Mouse (Mus musculus) limb, embryonic 11.5 days (tissue): ENCODE measurements around the gene Rrp1. TPM values are rescaled to one million over a fixed set of nuclear protein-coding genes. Genes with fewer than 3 reads are reported as not detected.
"Not testable (repeated sequence)": the region's sequence is repeated elsewhere in the genome, so short reads cannot be mapped to it uniquely, and the experiment has no call there.

ENCODE experiments used
- ATAC-seq: fragments of 200-750 bp; cut with Nextera tagmentation; 2 replicates; pipeline ENCODE4 v1.8.0; 2017; ENCODE audit warnings: low read depth; ENCODE audit not compliant: insufficient number of reproducible peaks, low FRiP score, low TSS enrichment
- DNase-seq: peaks from one replicate; pipeline ENCODE4 v3.0.0-alpha.2; 2015; ENCODE audit warnings: low spot score
- H3K27ac ChIP-seq: fragments of 300-500 bp; sonication (generic); replicated peaks from 2 replicates; pipeline ENCODE4 v1.5.1; 2014; ENCODE audit warnings: low read depth, mild to moderate bottlenecking, low read length
- H3K27me3 ChIP-seq: fragments of 300-500 bp; sonication (generic); 2 replicates; pipeline ENCODE4 v1.6.1; 2014; ENCODE audit warnings: mild to moderate bottlenecking, low read length, mixed read lengths; ENCODE audit not compliant: control insufficient read depth, insufficient read depth
- H3K36me3 ChIP-seq: fragments of 300-500 bp; sonication (generic); 2 replicates; pipeline ENCODE4 v1.6.1; 2014; ENCODE audit warnings: mild to moderate bottlenecking, low read length, moderate library complexity, mixed read lengths; ENCODE audit not compliant: control insufficient read depth, insufficient read depth
- H3K4me1 ChIP-seq: fragments of 300-500 bp; sonication (generic); 2 replicates; pipeline ENCODE4 v1.6.1; 2014; ENCODE audit warnings: low read length, mixed read lengths; ENCODE audit not compliant: control insufficient read depth, insufficient read depth
- H3K4me2 ChIP-seq: fragments of 300-500 bp; sonication (generic); 2 replicates; pipeline ENCODE4 v1.6.1; 2014; ENCODE audit warnings: low read depth, mild to moderate bottlenecking, moderate library complexity; ENCODE audit not compliant: severe bottlenecking
- H3K4me3 ChIP-seq: fragments of 300-500 bp; sonication (generic); 2 replicates; pipeline ENCODE4 v1.5.1; 2014; ENCODE audit warnings: low read depth, low read length
- H3K9ac ChIP-seq: fragments of 300-500 bp; sonication (generic); 2 replicates; pipeline ENCODE4 v1.6.1; 2014; ENCODE audit warnings: mild to moderate bottlenecking, low read length
- H3K9me3 ChIP-seq: fragments of 300-500 bp; sonication (generic); 2 replicates; pipeline ENCODE4 v1.6.1; 2016; ENCODE audit warnings: low read length; ENCODE audit not compliant: control insufficient read depth
- WGBS: fragments of 180-500 bp; shearing (Covaris S2); extraction: QIAGEN DNeasy Blood & Tissue Kit; methylation state at CpG from one replicate; pipeline ENCODE4 v1.1.7; 2014; 5-methylcytosine and 5-hydroxymethylcytosine counted together
- polyA plus RNA-seq: library from polyadenylated mRNA; unstranded; fragments of >200 nt; fragmentation: Nextera tagmentation; extraction: Ambion mirVana; gene quantifications from 2 replicates; pipeline ENCODE4 v1.2.1, GENCODE M21; 2014

The Rrp1 gene
- polyA plus RNA-seq, 1 experiment from 2014 or later, result 272 TPM

- no peaks in the 10 kb centered on the region for H3K9me3 ChIP-seq
- H3K4me1 ChIP-seq, result no peaks in the 10 kb centered on the region
- H3K4me3 ChIP-seq, result no peak overlapping the region
- no peak for DNase-seq
- no peak overlapping the region for H3K27ac ChIP-seq
- no peaks in the 10 kb centered on the region for H3K27me3 ChIP-seq
- WGBS, result 60% methylated on average over 5 of the region's 5 CpGs
- no peak overlapping the region for H3K4me2 ChIP-seq
- no peak for ATAC-seq
- H3K9ac ChIP-seq, result no peak overlapping the region
- no peaks in the 10 kb centered on the region for H3K36me3 ChIP-seq
Observed at GRCm38 (mm10) chr10:78417888-78418287, 5.0 kb upstream of the Rrp1 start.

- 90% methylated on average over 3 of the region's 4 CpGs for WGBS
- H3K4me3 ChIP-seq, ATAC-seq: not testable (repeated sequence)
Observed at GRCm38 (mm10) chr10:78414936-78415335, 2.1 kb upstream of the Rrp1 start.

DNA sequence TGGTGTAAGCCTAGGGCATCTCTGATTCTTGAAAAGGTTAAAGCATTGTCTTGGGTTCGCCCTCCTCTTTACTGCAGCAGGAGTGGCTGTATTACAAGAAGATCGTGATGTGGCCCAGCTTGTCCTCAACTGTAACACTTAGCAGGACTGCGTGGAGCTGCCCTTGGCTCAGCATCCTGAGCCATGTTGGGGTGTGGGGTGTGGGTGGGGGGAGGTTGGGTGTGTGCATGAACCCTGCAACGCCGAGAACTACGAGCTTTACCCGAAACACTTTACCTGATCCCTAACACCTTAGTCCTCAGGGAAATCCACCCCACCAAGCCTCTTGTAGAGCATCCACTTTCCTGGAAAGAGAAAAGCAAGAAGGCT is 293 bp upstream of the Rrp1 start:
- H3K4me3 ChIP-seq, result peak overlapping the region; percentile 93
- H3K4me1 ChIP-seq, result peaks cover 3% of the 10 kb centered on the region; the same call in 1 of the 2 replicates
- DNase-seq (no peak), ATAC-seq (no peak)
- peak overlapping the region; percentile 83 for H3K9ac ChIP-seq
- H3K36me3 ChIP-seq, result peaks cover 15% of the 10 kb centered on the region
- H3K27me3 ChIP-seq, result no peaks in the 10 kb centered on the region
- peak overlapping the region; percentile 47 for H3K4me2 ChIP-seq
- H3K9me3 ChIP-seq, result no peaks in the 10 kb centered on the region
- 42% methylated on average over 7 of the region's 7 CpGs for WGBS
- H3K27ac ChIP-seq, result no peak overlapping the region

More at GRCm38 (mm10) chr10:78414936-78415335, 2.1 kb upstream of the Rrp1 start:
- not testable (repeated sequence) for H3K9ac ChIP-seq, H3K36me3 ChIP-seq, H3K27me3 ChIP-seq, H3K4me1 ChIP-seq, H3K4me2 ChIP-seq, H3K9me3 ChIP-seq, DNase-seq, H3K27ac ChIP-seq

- no peak for ATAC-seq
Observed at GRCm38 (mm10) chr10:78411851-78412250, 992 bp downstream of the Rrp1 start.

GRCm38 (mm10) chr10:78409035-78409788 is 3.6 kb downstream of the Rrp1 start:
- peaks cover 3% of the 10 kb centered on the region; the same call in 1 of the 2 replicates for H3K4me1 ChIP-seq
- H3K9me3 ChIP-seq, result no peaks in the 10 kb centered on the region
- DNase-seq (no peak), ATAC-seq (no peak)
- peaks cover 40% of the 10 kb centered on the region for H3K36me3 ChIP-seq
- H3K4me2 ChIP-seq, result no peak overlapping the region
- no peak overlapping the region for H3K27ac ChIP-seq
- 93% methylated on average over 9 of the region's 9 CpGs for WGBS
- no peaks in the 10 kb centered on the region for H3K27me3 ChIP-seq
- no peak overlapping the region for H3K9ac ChIP-seq
- no peak overlapping the region for H3K4me3 ChIP-seq

More at GRCm38 (mm10) chr10:78411851-78412250, 992 bp downstream of the Rrp1 start:
- H3K4me2 ChIP-seq, result peak overlapping the region; percentile 47
- H3K36me3 ChIP-seq, result peaks cover 23% of the 10 kb centered on the region
- 18% methylated on average over 8 of the region's 8 CpGs for WGBS
- H3K9ac ChIP-seq, result peak overlapping the region; percentile 83
- H3K9me3 ChIP-seq, result no peaks in the 10 kb centered on the region
- no peak overlapping the region for H3K27ac ChIP-seq
- DNase-seq, result no peak
- peak overlapping the region; percentile 93 for H3K4me3 ChIP-seq
- no peaks in the 10 kb centered on the region for H3K27me3 ChIP-seq
- peaks cover 3% of the 10 kb centered on the region; the same call in 1 of the 2 replicates for H3K4me1 ChIP-seq

DNA sequence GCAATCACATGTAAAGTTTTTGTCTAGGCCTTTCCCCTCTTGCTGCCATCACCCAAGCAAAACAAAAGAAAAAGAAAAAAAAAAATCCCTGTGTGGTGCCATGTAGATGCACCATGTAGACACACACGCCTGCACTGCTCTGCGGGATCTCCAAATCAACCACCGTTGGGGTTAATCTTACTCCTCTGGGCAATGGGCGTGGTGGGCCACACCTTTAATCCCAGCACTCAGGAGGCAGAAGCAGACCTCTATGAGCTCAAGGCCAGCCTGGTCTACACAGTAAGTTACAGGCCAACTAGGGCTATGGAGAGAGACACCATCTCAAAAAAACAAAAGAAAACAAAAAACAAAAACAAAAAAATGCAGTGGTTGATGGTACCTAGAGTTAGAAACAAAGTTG is 5.7 kb downstream of the Rrp1 start:
- Histone ChIP-seq H3K9me3 (no peaks in the 10 kb centered on the region), H3K9ac (no peak overlapping the region)
- WGBS, result 92% methylated on average over 4 of the region's 4 CpGs

DNA sequence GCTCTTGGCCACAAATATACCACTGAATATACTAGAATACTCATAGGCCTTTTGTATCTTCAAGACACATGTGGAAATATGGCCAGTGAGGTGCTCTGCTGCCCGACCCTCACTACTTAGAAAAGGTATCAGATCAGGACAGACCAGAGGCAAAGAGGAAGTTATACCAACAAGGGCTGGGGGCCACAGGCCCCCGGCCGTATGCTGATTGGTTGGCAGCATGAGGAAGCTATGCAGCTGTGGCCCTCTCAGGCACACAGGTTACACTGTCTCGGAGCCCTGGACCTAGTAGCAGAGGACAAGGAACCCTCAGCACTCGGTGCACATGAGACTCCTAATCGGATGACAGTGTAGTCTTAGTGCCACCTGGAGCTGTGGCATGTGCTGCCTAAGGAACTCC is 6.7 kb downstream of the Rrp1 start:
- Histone ChIP-seq H3K27ac (no peak overlapping the region), H3K4me1 (no peaks in the 10 kb centered on the region), H3K4me3 (no peak overlapping the region), H3K9me3 (no peaks in the 10 kb centered on the region), H3K27me3 (no peaks in the 10 kb centered on the region), H3K9ac (no peak overlapping the region), H3K36me3 (peaks cover 63% of the 10 kb centered on the region), H3K4me2 (no peak overlapping the region)
- ATAC-seq (no peak), DNase-seq (no peak)
- WGBS, result 91% methylated on average over 6 of the region's 6 CpGs

More for the DNA sequence above, 5.7 kb downstream of the Rrp1 start:
- DNase-seq (no peak), ATAC-seq (no peak)
- Histone ChIP-seq H3K27me3 (no peaks in the 10 kb centered on the region), H3K4me3 (no peak overlapping the region), H3K36me3 (peaks cover 54% of the 10 kb centered on the region), H3K4me1 (peaks cover 3% of the 10 kb centered on the region; the same call in 1 of the 2 replicates), H3K4me2 (no peak overlapping the region), H3K27ac (no peak overlapping the region)

- 93% methylated on average over 14 of the region's 14 CpGs for WGBS
- DNase-seq (no peak), ATAC-seq (no peak)
- Histone ChIP-seq H3K36me3 (peaks cover 57% of the 10 kb centered on the region), H3K27ac (no peak overlapping the region), H3K4me3 (no peak overlapping the region), H3K9ac (no peak overlapping the region), H3K4me2 (no peak overlapping the region), H3K27me3 (no peaks in the 10 kb centered on the region), H3K4me1 (no peaks in the 10 kb centered on the region), H3K9me3 (no peaks in the 10 kb centered on the region)
Observed at GRCm38 (mm10) chr10:78402301-78402922, 10.4 kb downstream of the Rrp1 start.
